In the genomic region with DNA sequence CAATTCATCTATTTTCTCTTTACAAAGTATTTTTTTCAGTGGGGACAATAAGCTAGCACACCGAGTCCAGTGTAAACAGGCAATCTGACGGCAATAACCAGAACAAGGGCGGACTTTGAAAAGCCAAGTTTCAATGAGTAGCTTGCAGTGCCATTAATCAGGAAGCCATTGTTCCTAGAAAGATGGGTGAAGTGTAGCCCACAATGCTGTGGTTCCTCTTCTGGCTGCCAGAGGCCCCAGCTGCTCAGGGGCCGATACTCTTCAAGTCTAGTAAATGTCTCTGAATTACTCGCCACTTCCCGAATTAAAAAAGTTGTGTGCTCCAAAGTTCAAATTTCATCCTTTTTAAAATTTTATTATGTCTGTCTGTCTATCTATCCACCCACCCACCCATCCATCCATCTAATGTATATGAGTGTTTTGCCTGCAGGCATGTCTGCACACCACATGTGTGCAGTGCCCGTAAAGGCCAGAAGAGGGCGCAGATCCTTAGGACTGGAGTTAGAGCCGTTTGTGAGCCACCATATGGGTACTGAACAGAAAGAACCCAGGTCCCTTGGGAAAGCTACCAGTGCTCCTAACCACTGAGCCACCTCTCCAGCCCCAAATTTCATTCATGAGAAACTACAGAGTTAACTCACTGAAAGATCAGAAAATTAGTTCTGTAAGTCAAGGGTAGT, we compare ENCODE assay signal across 10 mouse cellular contexts. TPM values are rescaled to one million over a fixed set of nuclear protein-coding genes. Genes with fewer than 3 reads are reported as not detected.
DNase-seq lines count a peak whose midpoint lies in the region; ATAC-seq and TF ChIP-seq lines count a peak whose summit lies in the region.
"Had no signal": no experiment of that assay in that cellular context is flagged by ENCODE, and none has a peak within 500 bp of the region (broad histone marks: within the 10 kb centered on the region; RNA-seq: fewer than 3 reads in every experiment).

No protein-coding gene starts in this region.

- POLR2A ChIA-PET in Patski (lab: Charles Lee): no interaction called here

- 89% methylated on average over 9 of the region's 9 CpGs for WGBS in heart, embryonic 12.5 days
- 81% methylated on average over 9 of the region's 9 CpGs for WGBS in midbrain, postnatal 0 days
- WGBS in midbrain, embryonic 10.5 days: 86% methylated on average over 9 of the region's 9 CpGs

- H3K4me1 ChIP-seq in heart, embryonic 12.5 days (replicated peaks): no peaks in the 10 kb centered on the region
- no peaks in the 10 kb centered on the region for H3K4me1 ChIP-seq in midbrain, postnatal 0 days (ENCODE audit: insufficient read depth, low read length)
- H3K4me1 ChIP-seq in midbrain, embryonic 10.5 days: no peaks in the 10 kb centered on the region
- H3K4me1 ChIP-seq: forebrain, embryonic 12.5 days had no signal

- H3K27ac ChIP-seq in heart, embryonic 12.5 days (ENCODE audit: poor library complexity, severe bottlenecking): no peak overlapping the region
- no peak overlapping the region for H3K27ac ChIP-seq in midbrain, postnatal 0 days (ENCODE audit: low read depth, low read length)
- H3K27ac ChIP-seq in midbrain, embryonic 10.5 days (replicated peaks): no peak overlapping the region
- H3K27ac ChIP-seq: forebrain, embryonic 12.5 days had no signal

- in situ Hi-C loops in Patski (cut with MboI; ENCODE audit: low pct_unique_long_range_greater_than_20kb): no loop called here

- 0 out of 2 replicates have a peak, but pooled peaks cover 4% of the 10 kb centered on the region for H3K9me3 ChIP-seq in heart, embryonic 12.5 days (replicated peaks)
- no peaks in the 10 kb centered on the region for H3K9me3 ChIP-seq in midbrain, postnatal 0 days (ENCODE audit: low read length)
- H3K9me3 ChIP-seq in midbrain, embryonic 10.5 days (replicated peaks): no peaks in the 10 kb centered on the region
- H3K9me3 ChIP-seq: forebrain, embryonic 12.5 days had no signal

- H3K4me2 ChIP-seq in heart, embryonic 12.5 days: no peak overlapping the region
- no peak overlapping the region for H3K4me2 ChIP-seq in midbrain, postnatal 0 days (ENCODE audit: low read depth, low read length, poor library complexity, severe bottlenecking)
- H3K4me2 ChIP-seq: forebrain, embryonic 12.5 days had no signal

- no peak for ATAC-seq in heart, embryonic 12.5 days (ENCODE audit: insufficient number of reproducible peaks, low FRiP score)
- ATAC-seq in midbrain, postnatal 0 days (ENCODE audit: low FRiP score): no peak
- ATAC-seq in Patski: no peak
- ATAC-seq in monocyte, adult 5-6 weeks (replicated peaks; ENCODE audit: insufficient number of reproducible peaks, low FRiP score, low TSS enrichment, poor library complexity, severe bottlenecking): peak; percentile 77

- no peaks in the 10 kb centered on the region for H3K27me3 ChIP-seq in heart, embryonic 12.5 days (replicated peaks)
- H3K27me3 ChIP-seq in midbrain, postnatal 0 days (ENCODE audit: insufficient read depth, low read length): no peaks in the 10 kb centered on the region
- no peaks in the 10 kb centered on the region for H3K27me3 ChIP-seq in midbrain, embryonic 10.5 days (ENCODE audit: low read depth, poor library complexity, severe bottlenecking)
- H3K27me3 ChIP-seq in Patski: peaks cover 3% of the 10 kb centered on the region
- H3K27me3 ChIP-seq: forebrain, embryonic 12.5 days had no signal

- CTCF ChIA-PET in Patski (lab: Charles Lee): no interaction called here

- no peak overlapping the region for H3K4me3 ChIP-seq in heart, embryonic 12.5 days
- no peak overlapping the region for H3K4me3 ChIP-seq in midbrain, postnatal 0 days (ENCODE audit: low read depth, low read length)
- no peak overlapping the region for H3K4me3 ChIP-seq in midbrain, embryonic 10.5 days
- H3K4me3 ChIP-seq: forebrain, embryonic 12.5 days had no signal

- peak; percentile 51 for TF ChIP-seq CTCF in midbrain, postnatal 0 days (IDR thresholded peaks at IDR 0.05)
- TF ChIP-seq CTCF in Patski (IDR thresholded peaks at IDR 0.05): peak; percentile 43

- no peaks in the 10 kb centered on the region for H3K36me3 ChIP-seq in heart, embryonic 12.5 days
- no peaks in the 10 kb centered on the region for H3K36me3 ChIP-seq in midbrain, postnatal 0 days (ENCODE audit: insufficient read depth, low read length)
- H3K36me3 ChIP-seq in midbrain, embryonic 10.5 days: no peaks in the 10 kb centered on the region
- H3K36me3 ChIP-seq: forebrain, embryonic 12.5 days had no signal

- H3K9ac ChIP-seq in heart, embryonic 12.5 days: no peak overlapping the region
- no peak overlapping the region for H3K9ac ChIP-seq in midbrain, postnatal 0 days (replicated peaks; ENCODE audit: low read length, poor library complexity, severe bottlenecking)
- H3K9ac ChIP-seq: forebrain, embryonic 12.5 days had no signal

- DNase-seq in heart, adult 11 months: peak; percentile 83
- no peak for DNase-seq in midbrain, postnatal 0 days (ENCODE audit: low spot score)
- DNase-seq in midbrain, embryonic 10.5 days (ENCODE audit: low spot score): no peak
- DNase-seq in Patski (ENCODE audit: low read depth, low spot score): no peak
- DNase-seq in natural killer cell, adult 2 months (ENCODE audit: low spot score in 2 of 2): no peak
- DNase-seq in kidney, postnatal 14 days: no peak
- DNase-seq: cerebellum, adult 11-12 months had no signal

RNA-seq across cellular contexts. Expression of gene Fry, which starts 19.5 kb away (rescaled TPM):
- 30.6 and 37.2 TPM in 2 replicates for polyA plus RNA-seq in heart, embryonic 12.5 days (2016; fragmentation: Nextera tagmentation; extraction: Ambion mirVana)
- 129 and 178 TPM in 2 replicates for total RNA-seq in midbrain, postnatal 0 days (2014; rRNA removed)
- polyA plus RNA-seq in midbrain, postnatal 0 days (2015; fragmentation: Nextera tagmentation; extraction: Ambion mirVana): 54.3 and 62.6 TPM in 2 replicates
- 3.4 and 6.7 TPM in 2 replicates for polyA plus RNA-seq in midbrain, embryonic 10.5 days (2016; fragmentation: Nextera tagmentation; extraction: Ambion mirVana)
- 0.05 TPM for polyA plus RNA-seq in Patski (2021)
- total RNA-seq in monocyte, adult 5-6 weeks (2017): 41.4 to 79.7 TPM (median 51.4 TPM) in 3 replicates
